In the genomic region with DNA sequence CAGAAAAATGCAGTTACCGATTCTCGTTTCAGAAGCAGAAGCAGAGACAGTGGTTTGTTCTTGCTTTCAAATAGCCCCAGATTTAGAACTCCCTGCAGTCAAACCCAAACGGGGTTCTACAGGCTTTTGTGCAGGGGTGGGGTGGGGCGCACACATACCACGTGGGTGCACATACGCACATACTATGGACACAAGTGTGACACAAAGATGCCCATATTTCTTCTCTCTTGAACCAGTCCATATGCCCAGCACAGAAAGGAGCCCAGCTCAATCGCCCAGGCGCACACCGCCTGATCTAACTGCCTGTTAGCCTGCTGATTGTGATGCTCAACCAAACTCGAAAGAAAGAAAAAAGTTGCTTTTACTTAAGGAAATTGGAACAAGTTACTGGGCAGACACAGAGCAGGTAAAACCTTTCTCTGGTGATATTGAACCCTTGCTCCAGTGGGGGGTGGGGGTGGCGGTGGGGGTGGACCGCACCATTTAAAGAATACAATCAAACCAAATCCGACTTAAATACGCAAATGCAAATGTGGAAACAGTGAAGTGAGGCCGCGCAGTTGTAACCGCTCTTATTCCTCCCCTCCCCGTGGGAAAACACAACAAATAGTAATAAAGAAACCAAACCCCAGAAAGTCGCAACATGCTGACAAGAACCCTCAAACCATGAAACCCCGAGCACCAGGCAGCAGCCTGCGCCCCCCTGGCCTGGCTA, we compare ENCODE assay signal across 7 mouse cellular contexts. TPM values are rescaled to one million over a fixed set of nuclear protein-coding genes. Genes with fewer than 3 reads are reported as not detected.
DNase-seq lines count a peak whose midpoint lies in the region; ATAC-seq lines count a peak whose summit lies in the region.

No protein-coding gene starts in this region.

- no peak overlapping the region for H3K27ac ChIP-seq in lung, embryonic 15.5 days
- H3K27ac ChIP-seq in forebrain, embryonic 10.5 days: peak overlapping the region; percentile 60
- H3K27ac ChIP-seq in limb, embryonic 13.5 days: no peak overlapping the region
- no peak overlapping the region for H3K27ac ChIP-seq in stomach, embryonic 14.5 days (ENCODE audit: low read length)

- H3K4me3 ChIP-seq in lung, embryonic 15.5 days: peak overlapping the region; percentile 39
- H3K4me3 ChIP-seq in forebrain, embryonic 10.5 days: peak overlapping the region; percentile 57
- peak overlapping the region; percentile 32 for H3K4me3 ChIP-seq in limb, embryonic 13.5 days
- peak overlapping the region; percentile 34 for H3K4me3 ChIP-seq in stomach, embryonic 14.5 days (ENCODE audit: low read depth, low read length)

- H3K36me3 ChIP-seq in lung, embryonic 15.5 days: 0 out of 2 replicates have a peak, but pooled peaks cover 6% of the 10 kb centered on the region
- H3K36me3 ChIP-seq in forebrain, embryonic 10.5 days (replicated peaks): no peaks in the 10 kb centered on the region
- H3K36me3 ChIP-seq in limb, embryonic 13.5 days: peaks cover 29% of the 10 kb centered on the region
- H3K36me3 ChIP-seq in stomach, embryonic 14.5 days (ENCODE audit: control insufficient read depth, insufficient read depth, low read length): no peaks in the 10 kb centered on the region

- H3K4me2 ChIP-seq in lung, embryonic 15.5 days: peak overlapping the region; percentile 67
- peak overlapping the region; percentile 59 for H3K4me2 ChIP-seq in limb, embryonic 13.5 days (replicated peaks)
- H3K4me2 ChIP-seq in stomach, embryonic 14.5 days (replicated peaks; ENCODE audit: low read depth, low read length): peak overlapping the region; percentile 66

- H3K4me1 ChIP-seq in lung, embryonic 15.5 days: no peaks in the 10 kb centered on the region
- peaks cover 26% of the 10 kb centered on the region for H3K4me1 ChIP-seq in forebrain, embryonic 10.5 days
- peaks cover 14% of the 10 kb centered on the region for H3K4me1 ChIP-seq in limb, embryonic 13.5 days
- H3K4me1 ChIP-seq in stomach, embryonic 14.5 days (ENCODE audit: control insufficient read depth, insufficient read depth, low read length): peaks cover 4% of the 10 kb centered on the region; the same call in 1 of the 2 replicates

- WGBS in lung, embryonic 15.5 days: 41% methylated on average over 21 of the region's 21 CpGs
- WGBS in forebrain, embryonic 10.5 days: 16% methylated on average over 21 of the region's 21 CpGs
- 45% methylated on average over 21 of the region's 21 CpGs for WGBS in limb, embryonic 13.5 days
- WGBS in stomach, embryonic 14.5 days: 32% methylated on average over 21 of the region's 21 CpGs

- no peaks in the 10 kb centered on the region for H3K9me3 ChIP-seq in lung, embryonic 15.5 days
- H3K9me3 ChIP-seq in forebrain, embryonic 10.5 days: no peaks in the 10 kb centered on the region
- no peaks in the 10 kb centered on the region for H3K9me3 ChIP-seq in limb, embryonic 13.5 days
- H3K9me3 ChIP-seq in stomach, embryonic 14.5 days (ENCODE audit: control insufficient read depth, low read depth, low read length): no peaks in the 10 kb centered on the region

- H3K27me3 ChIP-seq in lung, embryonic 15.5 days: no peaks in the 10 kb centered on the region
- H3K27me3 ChIP-seq in forebrain, embryonic 10.5 days (ENCODE audit: poor library complexity, severe bottlenecking): peaks cover 54% of the 10 kb centered on the region
- peaks cover 19% of the 10 kb centered on the region for H3K27me3 ChIP-seq in limb, embryonic 13.5 days
- no peaks in the 10 kb centered on the region for H3K27me3 ChIP-seq in stomach, embryonic 14.5 days (ENCODE audit: control insufficient read depth, insufficient read depth, low read length)

- no peak for ATAC-seq in lung, embryonic 15.5 days (ENCODE audit: borderline replicate concordance, extremely low read depth, low FRiP score, low TSS enrichment)
- ATAC-seq in limb, embryonic 13.5 days (ENCODE audit: low FRiP score, low read depth): no peak
- ATAC-seq in stomach, embryonic 14.5 days (ENCODE audit: insufficient number of reproducible peaks, insufficient read depth, low FRiP score, low read depth): no peak
- no peak for ATAC-seq in megakaryocyte-erythroid progenitor cell, adult 5-6 weeks (replicated peaks; ENCODE audit: low FRiP score, low TSS enrichment, poor library complexity, severe bottlenecking)

- no peak for DNase-seq in lung, postnatal 36 days
- no peak for DNase-seq in forebrain, embryonic 10.5 days (ENCODE audit: extremely low spot score, low spot score)
- no peak for DNase-seq in right cerebral cortex, adult 18-20 months

- peak overlapping the region; percentile 36; the same call in 1 of the 2 replicates for H3K9ac ChIP-seq in lung, embryonic 15.5 days
- H3K9ac ChIP-seq in limb, embryonic 13.5 days: no peak overlapping the region
- H3K9ac ChIP-seq in stomach, embryonic 14.5 days (replicated peaks; ENCODE audit: low read depth, low read length): no peak overlapping the region

RNA-seq across cellular contexts. Expression of gene Ankrd26, which starts 30.8 kb away (rescaled TPM):
- polyA plus RNA-seq in lung, embryonic 15.5 days (2015; fragmentation: Nextera tagmentation; extraction: Ambion mirVana): 12.4 and 15.2 TPM in 2 replicates
- polyA plus RNA-seq in forebrain, embryonic 10.5 days (2016; fragmentation: Nextera tagmentation; extraction: Ambion mirVana): 19.3 and 20.9 TPM in 2 replicates
- polyA plus RNA-seq in limb, embryonic 13.5 days (2015; fragmentation: Nextera tagmentation; extraction: Ambion mirVana): 16.4 and 16.8 TPM in 2 replicates
- 14.4 and 14.5 TPM in 2 replicates for polyA plus RNA-seq in stomach, embryonic 14.5 days (2014; fragmentation: Nextera tagmentation; extraction: Ambion mirVana)
- total RNA-seq in megakaryocyte-erythroid progenitor cell, adult 5-6 weeks (2014; fragmentation: Nextera tagmentation): 14.8 and 19.2 TPM in 2 replicates
- total RNA-seq in megakaryocyte-erythroid progenitor cell, adult 5-6 weeks (2017): 30.7 and 39.6 TPM in 2 replicates
